Mouse (Mus musculus) cortical plate, adult 2 months (tissue): ENCODE measurements around the gene Gm9958.

Source experiments
- CTCF ChIP-seq: fragments of 200-500 bp; IDR thresholded peaks from 2 replicates; pipeline ENCODE4 v1.5.1; 2011; ENCODE audit warnings: mild to moderate bottlenecking, control low read depth, low read length; ENCODE audit not compliant: insufficient read depth; ENCODE audit errors: extremely low read depth
- POLR2A ChIP-seq: fragments of 200-500 bp; IDR thresholded peaks from 2 replicates; pipeline ENCODE4 v1.6.1; 2011; ENCODE audit warnings: mild to moderate bottlenecking, low read length, control low read depth; ENCODE audit not compliant: insufficient read depth; ENCODE audit errors: extremely low read depth

DNA sequence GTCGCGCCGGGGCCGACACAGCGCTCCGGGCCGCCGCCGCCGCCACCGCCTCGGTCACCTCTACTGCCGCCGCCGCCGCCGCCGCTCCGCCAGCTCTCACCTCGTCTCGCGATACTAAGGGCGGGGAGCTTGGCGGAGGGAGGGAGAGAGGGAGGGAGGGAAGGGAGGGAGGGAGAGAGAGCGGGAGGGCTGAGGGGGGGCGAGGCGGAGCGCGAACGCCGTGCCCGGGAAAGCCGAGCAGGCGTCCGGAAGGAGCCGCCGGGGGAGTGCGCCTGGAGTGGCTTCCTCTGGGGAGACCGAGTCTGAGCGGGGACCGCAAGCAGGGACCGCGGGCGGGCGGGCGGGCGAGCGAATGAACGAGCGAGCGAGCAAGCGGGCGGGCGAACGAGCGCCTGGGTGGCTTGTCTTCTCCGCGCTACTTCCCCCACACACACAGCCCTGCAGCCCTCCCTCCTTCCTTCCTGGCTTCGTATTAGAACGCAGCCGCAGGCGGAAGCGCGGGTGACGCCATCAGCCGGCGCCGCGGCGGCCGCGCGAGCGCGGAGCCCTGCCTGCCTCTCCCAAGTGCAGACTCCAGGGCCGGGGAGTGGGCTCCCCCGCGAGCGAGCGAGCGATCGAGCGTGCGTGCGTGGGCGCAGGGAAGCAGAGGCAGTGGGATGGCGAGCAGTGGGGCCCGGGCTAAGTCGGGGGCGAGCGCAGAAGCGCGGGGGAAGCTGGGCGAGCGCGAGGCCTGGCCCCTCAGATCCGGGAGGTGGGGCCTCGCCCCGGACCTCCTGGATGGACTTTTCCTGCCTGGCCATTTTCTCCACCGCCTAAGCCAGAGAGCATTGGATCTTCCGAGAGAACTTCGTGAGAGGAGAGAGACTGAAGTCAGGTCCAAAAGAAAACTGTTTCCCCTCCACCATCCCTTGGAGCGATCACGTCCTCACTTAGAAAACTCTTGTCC, 610 bp upstream of the Gm9958 start, which contains the start of gene Ankrd17:
- TF ChIP-seq CTCF (no peak), POLR2A (peak; percentile 80)
